Mouse (Mus musculus): ENCODE measurements around the gene Krit1.
A peak's percentile ranks its signal among the peaks of the same experiment; 100 is the strongest.
"Not testable (repeated sequence)": the region's sequence is repeated elsewhere in the genome, so short reads cannot be mapped to it uniquely, and the experiment has no call there.

The Krit1 gene

DNA sequence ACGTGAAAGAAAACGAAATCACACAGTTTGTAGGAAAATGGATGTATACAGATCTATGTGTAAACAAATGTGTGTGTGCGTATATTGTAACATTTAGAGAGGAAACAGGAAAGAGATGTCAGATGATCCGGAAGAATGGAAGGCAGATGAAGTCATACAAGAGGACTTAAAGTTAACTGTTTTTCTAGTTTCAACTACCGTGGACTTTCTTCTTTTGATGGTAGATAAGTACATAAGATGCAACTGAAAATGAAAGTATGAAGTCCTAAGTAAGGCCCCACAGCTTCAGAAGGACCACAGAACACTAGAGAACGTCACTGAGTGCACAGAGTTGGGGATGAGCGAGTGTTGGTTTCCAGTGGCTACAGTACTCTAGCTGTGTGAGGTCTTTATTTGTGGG is 83.9 kb downstream of the Krit1 start:
- not testable (repeated sequence) for DNase-seq (ENCODE audit: low read depth, low spot score)

DNA sequence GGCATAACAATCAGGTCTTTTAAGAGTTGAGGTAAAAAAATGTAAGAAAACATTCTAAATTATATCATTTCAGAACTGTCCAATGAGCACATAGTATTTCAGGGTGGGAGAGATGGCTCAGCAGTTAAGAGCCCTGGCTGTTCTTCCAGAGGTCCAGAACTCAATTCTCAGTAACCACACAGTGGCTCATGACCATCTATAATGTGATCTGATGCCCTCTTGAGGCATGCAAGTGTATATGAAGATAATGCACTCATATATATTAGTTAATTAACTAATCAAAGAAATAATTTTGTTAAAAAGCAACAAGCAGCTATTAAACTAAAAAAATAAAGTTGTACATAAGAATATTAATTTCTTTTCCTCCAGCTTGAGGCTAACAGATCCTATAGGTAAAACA is 86.2 kb downstream of the Krit1 start:
- peak; percentile 19 for DNase-seq (ENCODE audit: low read depth, low spot score)

DNA sequence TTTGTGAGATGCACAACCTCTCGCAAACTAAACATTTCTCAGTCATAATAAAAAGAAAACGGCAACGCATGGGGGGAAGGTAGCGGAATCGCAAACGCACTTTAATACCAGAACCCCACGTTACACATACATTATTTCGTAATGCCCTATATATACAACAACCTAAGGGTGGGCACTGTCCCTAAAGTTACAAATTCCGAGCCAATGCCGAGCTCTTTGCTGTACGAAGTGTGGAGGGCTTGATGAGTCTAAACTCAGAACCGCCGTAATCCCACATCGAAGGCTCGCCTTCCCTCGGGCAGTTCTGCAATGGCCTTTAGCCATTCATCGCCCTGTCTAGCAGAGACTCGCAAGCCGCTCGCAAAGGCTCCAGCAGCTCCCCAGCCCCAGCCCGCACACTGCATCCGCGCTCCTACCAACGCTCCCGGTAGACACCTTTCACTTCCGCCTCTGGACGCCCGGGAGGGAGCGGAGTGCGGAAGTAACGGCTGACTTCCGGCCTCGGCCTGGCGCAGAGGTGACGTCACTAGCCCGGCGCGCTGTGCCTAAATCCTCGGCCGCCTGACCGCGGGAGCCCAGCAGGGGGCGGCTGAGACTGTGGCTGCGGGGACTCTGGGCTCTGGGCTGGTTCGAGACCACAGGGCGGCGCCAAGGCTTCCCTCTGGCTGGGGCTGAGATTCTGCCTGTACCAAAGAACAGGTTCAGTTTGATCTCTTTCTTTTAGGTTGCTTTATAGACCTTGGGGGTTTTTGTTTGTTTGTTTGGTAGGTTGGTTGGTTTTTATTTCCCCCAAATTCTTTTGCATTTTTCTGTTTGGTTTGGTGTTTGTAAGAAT is 90.7 kb downstream of the Krit1 start, which contains the start of gene Mterf1a:
Mterf1a (minus strand) TSS at position 475 of the 835 bp plus-strand sequence.
- DNase-seq (ENCODE audit: low read depth, low spot score): peak; percentile 16

DNA sequence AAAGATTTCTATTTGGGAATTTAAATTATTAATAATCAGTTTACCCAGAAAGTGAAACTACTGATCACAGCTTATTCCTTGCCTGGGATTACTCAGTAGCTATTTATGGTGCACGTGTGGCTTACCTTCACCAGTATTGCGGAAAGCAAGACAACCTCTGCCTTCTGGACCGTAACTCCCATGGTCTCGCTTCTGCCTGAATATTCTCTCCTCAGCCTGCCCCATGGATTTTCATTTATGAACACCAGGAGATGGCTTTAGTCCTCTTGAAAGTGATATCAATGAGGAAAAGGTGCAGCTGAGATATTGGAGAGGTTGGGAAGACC is 91.3 kb downstream of the Krit1 start:
- not testable (repeated sequence) for DNase-seq (ENCODE audit: low read depth, low spot score)

All from brain, adult 2 months (tissue).